Mouse (Mus musculus): ENCODE measurements around the gene Psma3. TPM values are rescaled to one million over a fixed set of nuclear protein-coding genes. Genes with fewer than 3 reads are reported as not detected.

The Psma3 gene
- 441 and 473 TPM in 2 replicates for polyA plus RNA-seq (2012; ENCODE audit: insufficient read depth, insufficient read length, missing spikeins)

GRCm38 (mm10) chr12:70974441-70975266 is at the start of gene Psma3:
Gene Psma3, plus strand, starts transcription at chr12:70974621.
- peak within 1 kb of the TSS; percentile 89 for H3K27ac ChIP-seq (replicated peaks; ENCODE audit: low read depth, low read length)
- H3K4me3 ChIP-seq (ENCODE audit: insufficient read depth, low read depth, low read length), result peak within 1 kb of the TSS; percentile 98
- peaks cover 8% of the 10 kb centered on the region; the same call in 1 of the 2 replicates for H3K4me1 ChIP-seq (ENCODE audit: control insufficient read depth, insufficient read depth, insufficient read length, low read length)

- H3K4me3 ChIP-seq (ENCODE audit: insufficient read depth, low read depth, low read length), result no peak overlapping the region
- H3K27ac ChIP-seq (replicated peaks; ENCODE audit: low read depth, low read length), result no peak overlapping the region
These were observed 44.6 kb upstream of the Psma3 start for GRCm38 (mm10) chr12:70929781-70930180.

GRCm38 (mm10) chr12:70937150-70937549 is 37.3 kb upstream of the Psma3 start:
- Histone ChIP-seq H3K4me3 (ENCODE audit: insufficient read depth, low read depth, low read length) (peak overlapping the region; percentile 75), H3K27ac (replicated peaks; ENCODE audit: low read depth, low read length) (peak overlapping the region; percentile 89), H3K4me1 (ENCODE audit: control insufficient read depth, insufficient read depth, insufficient read length, low read length) (peaks cover 2% of the 10 kb centered on the region; the same call in 1 of the 2 replicates)

More at GRCm38 (mm10) chr12:70929781-70930180, 44.6 kb upstream of the Psma3 start:
- no peaks in the 10 kb centered on the region for H3K4me1 ChIP-seq (ENCODE audit: control insufficient read depth, insufficient read depth, insufficient read length, low read length)

- Histone ChIP-seq H3K4me3 (ENCODE audit: insufficient read depth, low read depth, low read length) (peak within 1 kb of the TSS; percentile 98), H3K4me1 (ENCODE audit: control insufficient read depth, insufficient read depth, insufficient read length, low read length) (peaks cover 2% of the 10 kb centered on the region; the same call in 1 of the 2 replicates), H3K27ac (replicated peaks; ENCODE audit: low read depth, low read length) (peak within 1 kb of the TSS; percentile 89)
These were observed 36.6 kb upstream of the Psma3 start, which contains the start of gene Actr10 for GRCm38 (mm10) chr12:70937571-70938384. Gene Actr10, plus strand, starts transcription at chr12:70937857.

- H3K4me3 ChIP-seq (ENCODE audit: insufficient read depth, low read depth, low read length), result no peak overlapping the region
- H3K27ac ChIP-seq (replicated peaks; ENCODE audit: low read depth, low read length), result no peak overlapping the region
- H3K4me1 ChIP-seq (ENCODE audit: control insufficient read depth, insufficient read depth, insufficient read length, low read length), result peaks cover 2% of the 10 kb centered on the region; the same call in 1 of the 2 replicates
These were observed 33.6 kb upstream of the Psma3 start for GRCm38 (mm10) chr12:70940806-70941205.

- peaks cover 3% of the 10 kb centered on the region; the same call in 1 of the 2 replicates for H3K4me1 ChIP-seq (ENCODE audit: control insufficient read depth, insufficient read depth, insufficient read length, low read length)
- no peak overlapping the region for H3K27ac ChIP-seq (replicated peaks; ENCODE audit: low read depth, low read length)
- no peak overlapping the region for H3K4me3 ChIP-seq (ENCODE audit: insufficient read depth, low read depth, low read length)
These were observed 30.2 kb upstream of the Psma3 start for GRCm38 (mm10) chr12:70944181-70944580.

- no peak overlapping the region for H3K4me3 ChIP-seq (ENCODE audit: insufficient read depth, low read depth, low read length)
- H3K4me1 ChIP-seq (ENCODE audit: control insufficient read depth, insufficient read depth, insufficient read length, low read length), result peaks cover 3% of the 10 kb centered on the region; the same call in 1 of the 2 replicates
- no peak overlapping the region for H3K27ac ChIP-seq (replicated peaks; ENCODE audit: low read depth, low read length)
These were observed 27.7 kb upstream of the Psma3 start for GRCm38 (mm10) chr12:70946585-70947256.

- Histone ChIP-seq H3K27ac (replicated peaks; ENCODE audit: low read depth, low read length) (no peak overlapping the region), H3K4me1 (ENCODE audit: control insufficient read depth, insufficient read depth, insufficient read length, low read length) (no peaks in the 10 kb centered on the region), H3K4me3 (ENCODE audit: insufficient read depth, low read depth, low read length) (no peak overlapping the region)
These were observed 15.8 kb upstream of the Psma3 start for GRCm38 (mm10) chr12:70958640-70959039.

GRCm38 (mm10) chr12:70967581-70967980 is 6.8 kb upstream of the Psma3 start:
- H3K27ac ChIP-seq (replicated peaks; ENCODE audit: low read depth, low read length), result peak overlapping the region; percentile 95
- H3K4me1 ChIP-seq (ENCODE audit: control insufficient read depth, insufficient read depth, insufficient read length, low read length), result peaks cover 6% of the 10 kb centered on the region; the same call in 1 of the 2 replicates
- peak overlapping the region; percentile 77 for H3K4me3 ChIP-seq (ENCODE audit: insufficient read depth, low read depth, low read length)

GRCm38 (mm10) chr12:70968141-70968790 is 6.2 kb upstream of the Psma3 start:
- H3K4me3 ChIP-seq (ENCODE audit: insufficient read depth, low read depth, low read length), result peak overlapping the region; percentile 77
- peaks cover 6% of the 10 kb centered on the region; the same call in 1 of the 2 replicates for H3K4me1 ChIP-seq (ENCODE audit: control insufficient read depth, insufficient read depth, insufficient read length, low read length)
- peak overlapping the region; percentile 95 for H3K27ac ChIP-seq (replicated peaks; ENCODE audit: low read depth, low read length)

- Histone ChIP-seq H3K4me1 (ENCODE audit: control insufficient read depth, insufficient read depth, insufficient read length, low read length) (peaks cover 6% of the 10 kb centered on the region; the same call in 1 of the 2 replicates), H3K27ac (replicated peaks; ENCODE audit: low read depth, low read length) (peak overlapping the region; percentile 95), H3K4me3 (ENCODE audit: insufficient read depth, low read depth, low read length) (peak overlapping the region; percentile 77)
These were observed 5.6 kb upstream of the Psma3 start for GRCm38 (mm10) chr12:70968791-70969307.

- H3K4me3 ChIP-seq (ENCODE audit: insufficient read depth, low read depth, low read length), result peak overlapping the region; percentile 46
- H3K27ac ChIP-seq (replicated peaks; ENCODE audit: low read depth, low read length), result 0 out of 2 replicates have a peak overlapping the region, but pooled peaks have one; percentile 32
- H3K4me1 ChIP-seq (ENCODE audit: control insufficient read depth, insufficient read depth, insufficient read length, low read length), result peaks cover 6% of the 10 kb centered on the region; the same call in 1 of the 2 replicates
These were observed 4.8 kb upstream of the Psma3 start for GRCm38 (mm10) chr12:70969485-70970184.

- H3K4me1 ChIP-seq (ENCODE audit: control insufficient read depth, insufficient read depth, insufficient read length, low read length), result peaks cover 8% of the 10 kb centered on the region; the same call in 1 of the 2 replicates
- 0 out of 2 replicates have a peak overlapping the region, but pooled peaks have one; percentile 9 for H3K27ac ChIP-seq (replicated peaks; ENCODE audit: low read depth, low read length)
- no peak overlapping the region for H3K4me3 ChIP-seq (ENCODE audit: insufficient read depth, low read depth, low read length)
These were observed 590 bp upstream of the Psma3 start for GRCm38 (mm10) chr12:70973831-70974230.
